Mouse (Mus musculus): ENCODE results near the gene Bcam. TPM values are rescaled to one million over a fixed set of nuclear protein-coding genes. Genes with fewer than 3 reads are reported as not detected.

The Bcam gene
- 0.27 TPM in 1 of 4 replicates, not detected in the others for total RNA-seq (2023; ENCODE audit: inconsistent age)

DNA sequence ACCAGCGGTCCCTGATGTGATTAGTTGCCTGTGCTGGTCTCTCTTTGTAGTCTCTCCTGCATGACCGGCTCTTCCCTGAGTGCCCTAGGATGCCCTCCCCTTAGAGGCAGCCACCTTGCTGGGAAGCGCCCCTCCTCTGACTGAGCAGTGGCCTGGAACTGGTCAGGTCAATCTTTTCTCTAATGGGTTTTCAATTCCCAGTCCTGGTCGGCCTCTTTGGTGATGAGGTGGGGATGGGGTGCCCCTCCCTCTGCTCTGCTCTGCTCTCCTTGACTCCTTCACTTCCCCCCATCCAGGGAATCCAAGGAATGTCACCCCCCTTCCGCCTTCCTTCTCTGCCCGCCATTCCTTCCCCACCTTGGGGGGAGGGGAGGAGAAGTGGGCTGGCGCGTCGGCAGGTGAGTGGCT is at the start of gene Bcam:
TSS of gene Bcam (minus strand) at position 33 of the 408 bp plus-strand sequence.

DNA sequence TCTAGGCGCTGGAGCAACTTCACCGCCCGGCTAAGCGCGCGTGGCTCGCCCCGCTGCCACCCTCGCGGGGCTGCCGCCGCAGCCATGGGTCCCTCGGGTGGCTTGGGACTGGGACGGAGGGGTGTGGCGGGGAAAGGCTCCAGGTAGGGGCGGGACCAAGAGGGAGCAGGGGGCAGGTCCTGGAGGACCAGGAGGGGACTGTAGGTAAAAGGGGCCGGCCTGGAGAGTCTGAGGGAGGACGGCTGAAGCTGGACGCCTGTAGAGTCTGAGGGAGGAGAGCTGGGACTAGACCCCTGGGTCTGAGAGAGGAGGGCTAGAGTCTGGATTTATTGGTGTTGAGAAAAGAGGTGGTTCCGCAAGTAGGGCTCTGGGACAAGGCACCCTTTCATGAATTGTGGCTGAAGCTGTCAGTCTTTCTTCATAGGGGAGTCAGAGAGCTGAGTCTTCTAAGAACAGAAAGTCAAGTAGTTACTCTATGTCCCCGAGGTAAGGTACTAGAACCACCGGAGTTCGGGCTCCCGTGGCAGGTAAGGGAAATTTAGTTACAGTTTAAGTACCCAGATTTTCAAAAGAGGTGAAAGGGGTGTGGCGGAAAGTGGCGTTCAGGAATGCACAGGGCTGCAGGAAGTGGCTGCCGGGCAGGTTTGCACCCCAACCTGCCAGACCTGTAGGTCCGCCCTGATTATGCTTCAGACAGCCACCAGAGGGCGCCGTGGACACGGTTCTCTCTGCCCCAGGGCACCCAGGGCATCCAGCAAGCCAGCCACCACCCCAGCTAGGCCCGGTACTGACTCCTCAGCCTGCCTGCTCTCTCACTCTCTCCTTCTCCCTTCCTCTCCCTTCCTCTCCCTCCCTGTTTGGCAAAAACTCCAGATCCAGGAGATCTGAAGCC is 26.1 kb upstream of the Bcam start, which contains the start of gene Cblc:
TSS of gene Cblc (minus strand) at position 113 of the 892 bp plus-strand sequence.

DNA sequence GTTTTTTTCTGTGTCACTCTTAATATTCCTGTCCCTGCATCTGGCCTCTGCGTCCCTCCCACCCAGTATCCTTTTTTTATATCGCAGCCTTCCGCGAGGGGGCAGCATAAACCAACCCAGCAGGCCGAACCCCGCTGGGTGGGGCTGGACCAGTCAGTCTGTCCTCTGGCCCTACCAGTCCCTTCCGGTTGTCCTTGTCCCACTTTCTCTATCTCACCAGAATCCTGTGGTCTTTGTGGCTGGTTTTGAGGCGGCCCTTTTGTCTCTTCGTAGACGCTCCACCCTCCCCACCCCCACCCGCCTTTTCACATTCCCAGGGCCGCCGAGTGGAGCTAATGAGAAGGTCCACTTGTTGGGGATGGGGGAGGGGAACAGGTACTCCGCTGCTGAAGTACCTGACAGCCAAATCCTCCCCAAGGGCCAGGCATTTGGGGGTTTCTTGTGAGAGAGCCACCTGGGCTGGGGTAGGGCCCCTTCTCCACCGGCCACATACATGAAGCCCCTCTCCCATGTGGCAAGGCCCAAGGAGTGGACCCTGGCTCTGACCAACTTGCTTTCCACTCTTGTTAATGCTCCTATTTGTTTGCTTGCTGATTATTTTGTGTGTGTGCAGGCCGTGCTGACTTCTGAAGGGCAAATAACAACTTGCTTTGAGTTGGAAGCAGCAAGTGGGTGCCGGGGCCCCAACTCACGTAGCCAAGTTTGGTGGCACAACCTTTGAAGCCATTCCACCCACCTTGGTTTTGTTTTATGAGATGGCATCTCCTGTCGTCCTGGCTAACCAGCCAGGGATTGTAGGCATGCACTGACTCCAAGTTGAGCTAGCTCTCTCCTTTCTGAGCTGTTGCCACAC is 20.4 kb downstream of the Bcam start, which contains the start of gene Nectin2:
TSS of gene Nectin2 (minus strand) at position 267 of the 853 bp plus-strand sequence.

DNA sequence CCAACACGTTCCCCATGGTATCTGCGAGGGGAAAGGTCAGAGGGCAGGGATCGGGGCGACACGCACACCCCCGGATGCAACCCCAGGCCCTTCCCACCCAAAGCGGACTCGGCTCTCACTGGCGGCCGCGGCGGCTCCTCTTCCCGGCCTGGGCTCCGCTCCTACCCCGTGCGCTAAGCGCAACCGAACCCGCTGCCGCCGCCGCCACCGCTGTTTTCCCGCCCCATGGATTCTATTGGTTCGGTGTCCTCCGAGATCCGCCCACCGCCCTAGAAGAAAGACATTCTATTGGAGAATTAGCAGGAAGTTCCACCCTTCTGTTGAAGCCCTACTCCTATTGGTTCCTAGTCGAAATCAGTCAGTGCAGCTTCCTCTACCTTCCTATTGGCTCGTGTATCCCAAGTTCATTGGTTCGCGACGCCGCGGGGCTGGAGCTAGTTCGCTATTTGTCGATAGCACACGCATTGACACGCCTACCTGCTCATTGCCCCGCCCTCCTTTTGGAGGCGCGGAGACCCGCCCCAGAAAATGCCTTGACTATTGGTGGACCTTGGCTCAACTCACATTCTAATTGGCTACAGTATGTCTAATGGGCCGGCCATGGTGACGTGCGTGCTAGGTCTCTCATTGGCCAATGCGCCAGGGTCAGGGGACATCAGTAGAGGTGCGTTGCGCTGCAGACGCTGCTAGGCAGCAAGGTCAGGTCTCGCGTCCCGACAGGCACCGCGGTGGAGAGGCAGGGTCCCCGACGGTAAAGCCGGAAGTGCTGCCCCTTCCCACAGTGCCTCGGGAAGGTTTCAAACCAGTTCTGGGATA is 55.4 kb downstream of the Bcam start, which contains the start of gene Tomm40:
TSS of gene Tomm40 (minus strand) at position 200 of the 816 bp plus-strand sequence.

Other genes starting within 250 kb of the Bcam start
- gene Ppp1r37, start 207.9 kb downstream of the Bcam start, total RNA-seq (2023; ENCODE audit: inconsistent age): 50.2 to 62.6 TPM (median 55.2 TPM) in 4 replicates
- 11.5 to 13.5 TPM (median 12.6 TPM) in 4 replicates for gene Zfp296, start 193.7 kb downstream of the Bcam start, total RNA-seq (2023; ENCODE audit: inconsistent age)
- gene Gemin7, start 193.4 kb downstream of the Bcam start, total RNA-seq (2023; ENCODE audit: inconsistent age): 75.7 to 86.9 TPM (median 84.1 TPM) in 4 replicates
- gene Clasrp, start 166.5 kb downstream of the Bcam start, total RNA-seq (2023; ENCODE audit: inconsistent age): 100 to 118 TPM (median 109 TPM) in 4 replicates
- gene Relb, start 141.6 kb downstream of the Bcam start, total RNA-seq (2023; ENCODE audit: inconsistent age): 110 to 121 TPM (median 118 TPM) in 4 replicates
- gene Clptm1, start 106.0 kb downstream of the Bcam start, total RNA-seq (2023; ENCODE audit: inconsistent age): 75.3 to 90.5 TPM (median 78.3 TPM) in 4 replicates
- not detected in 4 replicates for gene Apoc2, start 93.1 kb downstream of the Bcam start, total RNA-seq (2023; ENCODE audit: inconsistent age)
- not detected in 4 replicates for gene Gm44805, start 89.6 kb downstream of the Bcam start, total RNA-seq (2023; ENCODE audit: inconsistent age)
- gene Apoc4, start 89.5 kb downstream of the Bcam start, total RNA-seq (2023; ENCODE audit: inconsistent age): not detected in 4 replicates
- gene Apoc1, start 78.4 kb downstream of the Bcam start, total RNA-seq (2023; ENCODE audit: inconsistent age): 1.9 to 4.3 TPM (median 2.0 TPM) in 3 of 4 replicates, not detected in the other
- gene Apoe, start 71.8 kb downstream of the Bcam start, total RNA-seq (2023; ENCODE audit: inconsistent age): 84.7 to 201 TPM (median 96.1 TPM) in 4 replicates
- gene Tomm40, start 55.6 kb downstream of the Bcam start, total RNA-seq (2023; ENCODE audit: inconsistent age): 52.3 to 57.5 TPM (median 53.4 TPM) in 4 replicates
- 0.51 TPM in 1 of 4 replicates, not detected in the others for gene Nectin2, start 20.5 kb downstream of the Bcam start, total RNA-seq (2023; ENCODE audit: inconsistent age)
- 0.78 to 1.3 TPM (median 0.86 TPM) in 3 of 4 replicates, not detected in the other for gene Cblc, start 25.8 kb upstream of the Bcam start, total RNA-seq (2023; ENCODE audit: inconsistent age)
- gene Bcl3, start 51.8 kb upstream of the Bcam start, total RNA-seq (2023; ENCODE audit: inconsistent age): 66.2 to 80.5 TPM (median 75.1 TPM) in 4 replicates
- gene Gm19345, start 81.0 kb upstream of the Bcam start, total RNA-seq (2023; ENCODE audit: inconsistent age): not detected in 4 replicates
- 15.4 to 22.5 TPM (median 16.2 TPM) in 4 replicates for gene Ceacam16, start 90.3 kb upstream of the Bcam start, total RNA-seq (2023; ENCODE audit: inconsistent age)
- gene Ceacam19, start 116.9 kb upstream of the Bcam start, total RNA-seq (2023; ENCODE audit: inconsistent age): not detected in 4 replicates
- gene Pvr, start 150.1 kb upstream of the Bcam start, total RNA-seq (2023; ENCODE audit: inconsistent age): 15.8 to 22.5 TPM (median 19.3 TPM) in 4 replicates
- not detected in 4 replicates for gene Igsf23, start 179.7 kb upstream of the Bcam start, total RNA-seq (2023; ENCODE audit: inconsistent age)
- gene Ceacam20, start 194.4 kb upstream of the Bcam start, total RNA-seq (2023; ENCODE audit: inconsistent age): not detected in 4 replicates
- not detected in 4 replicates for gene Nlrp9b, start 220.4 kb upstream of the Bcam start, total RNA-seq (2023; ENCODE audit: inconsistent age)

Data from B cell, adult (primary cell).